Mouse (Mus musculus) embryo, embryonic 10 days (tissue): ENCODE results near the gene B4gat1.

ENCODE experiments used
- DNase-seq: peaks from one replicate; pipeline ENCODE4 v3.0.0-alpha.2; 2015; ENCODE audit warnings: low spot score

Gene B4gat1

DNA sequence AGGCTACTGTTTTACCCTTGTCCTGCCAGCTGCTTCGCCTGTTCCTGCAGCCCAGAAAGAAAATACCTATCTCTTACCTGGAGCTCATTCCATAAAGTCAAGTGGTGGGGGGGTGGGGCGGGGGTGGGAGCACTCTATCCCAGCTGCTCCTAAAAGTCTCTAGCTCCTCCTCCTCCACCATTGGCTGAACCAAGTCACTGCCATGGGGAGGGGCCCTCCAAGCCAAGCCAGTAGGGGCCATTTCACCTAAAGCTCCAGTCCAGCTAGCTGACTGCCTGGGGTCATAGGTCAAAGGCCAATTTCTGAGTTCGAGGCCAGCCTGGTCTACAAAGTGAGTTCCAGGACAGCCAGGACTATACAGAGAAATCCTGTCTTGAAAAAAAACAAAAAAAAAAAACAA lies 5.9 kb upstream of the B4gat1 start:
- no peak for DNase-seq

- no peak for DNase-seq
Measured at GRCm38 (mm10) chr19:5036577-5036976, 2.0 kb upstream of the B4gat1 start.

DNA sequence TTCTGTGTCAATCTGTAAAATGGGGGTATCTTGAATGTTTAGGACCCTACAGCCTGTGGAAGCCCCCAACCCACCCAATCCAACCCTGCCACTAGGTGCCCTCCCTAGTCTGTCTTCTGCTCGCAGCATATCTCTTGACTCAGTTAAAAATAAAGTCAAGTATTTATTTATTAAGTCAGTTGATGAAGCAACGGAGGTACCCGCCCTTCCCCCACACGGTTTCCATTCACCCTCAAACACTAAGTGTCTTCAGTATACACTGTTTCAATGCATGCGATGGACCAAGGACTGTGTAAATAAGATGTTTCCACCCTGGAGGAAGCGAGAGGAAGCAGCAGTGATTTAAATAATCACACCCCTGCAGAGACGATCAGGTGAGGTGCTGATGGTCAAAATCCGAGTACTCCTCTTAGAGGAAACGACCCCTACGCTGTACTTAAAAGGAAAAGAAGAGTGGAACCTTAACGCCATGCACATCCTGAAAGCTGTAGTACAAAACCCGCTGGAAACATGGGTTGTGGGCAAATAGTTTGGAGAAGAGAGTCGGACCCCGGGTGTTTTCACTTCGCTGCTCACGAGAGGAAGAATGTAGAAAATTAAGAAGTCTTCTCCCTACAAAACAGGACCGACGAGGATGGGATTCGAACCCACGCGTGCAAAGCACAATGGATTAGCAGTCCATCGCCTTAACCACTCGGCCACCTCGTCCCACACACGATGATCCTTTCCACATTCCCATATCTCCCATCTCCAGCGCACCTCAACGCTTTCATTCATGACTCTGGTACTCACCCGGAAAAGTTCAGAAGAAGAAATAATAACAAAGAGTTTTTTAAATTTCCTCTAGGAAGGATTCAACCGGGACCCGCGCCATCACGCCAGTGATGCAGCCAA lies 701 bp upstream of the B4gat1 start:
- peak; percentile 95 for DNase-seq

DNA sequence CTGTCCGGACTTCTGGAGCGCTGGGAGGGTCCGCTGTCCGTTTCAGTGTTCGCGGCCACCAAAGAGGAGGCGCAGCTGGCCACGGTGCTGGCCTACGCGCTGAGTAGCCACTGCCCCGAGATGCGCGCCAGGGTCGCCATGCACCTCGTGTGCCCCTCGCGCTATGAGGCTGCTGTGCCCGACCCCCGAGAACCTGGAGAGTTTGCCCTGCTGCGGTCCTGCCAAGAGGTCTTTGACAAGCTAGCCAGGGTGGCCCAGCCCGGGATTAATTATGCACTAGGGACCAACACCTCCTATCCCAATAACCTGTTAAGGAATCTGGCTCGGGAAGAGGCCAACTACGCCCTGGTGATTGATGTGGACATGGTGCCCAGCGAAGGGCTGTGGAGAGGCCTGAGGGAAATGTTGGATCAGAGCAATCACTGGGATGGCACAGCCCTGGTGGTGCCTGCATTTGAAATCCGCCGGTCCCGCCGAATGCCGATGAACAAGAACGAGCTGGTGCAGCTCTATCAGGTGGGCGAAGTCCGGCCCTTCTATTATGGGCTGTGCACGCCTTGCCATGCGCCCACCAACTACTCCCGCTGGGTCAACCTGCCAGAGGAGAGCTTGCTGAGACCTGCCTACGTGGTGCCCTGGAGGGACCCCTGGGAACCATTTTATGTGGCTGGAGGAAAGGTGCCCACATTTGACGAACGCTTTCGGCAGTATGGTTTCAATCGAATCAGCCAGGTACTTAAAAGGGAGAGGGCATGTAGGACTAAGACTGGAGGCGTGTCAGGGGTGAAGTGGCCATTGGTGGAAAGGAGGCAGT lies 882 bp downstream of the B4gat1 start:
- DNase-seq: peak; percentile 43

DNA sequence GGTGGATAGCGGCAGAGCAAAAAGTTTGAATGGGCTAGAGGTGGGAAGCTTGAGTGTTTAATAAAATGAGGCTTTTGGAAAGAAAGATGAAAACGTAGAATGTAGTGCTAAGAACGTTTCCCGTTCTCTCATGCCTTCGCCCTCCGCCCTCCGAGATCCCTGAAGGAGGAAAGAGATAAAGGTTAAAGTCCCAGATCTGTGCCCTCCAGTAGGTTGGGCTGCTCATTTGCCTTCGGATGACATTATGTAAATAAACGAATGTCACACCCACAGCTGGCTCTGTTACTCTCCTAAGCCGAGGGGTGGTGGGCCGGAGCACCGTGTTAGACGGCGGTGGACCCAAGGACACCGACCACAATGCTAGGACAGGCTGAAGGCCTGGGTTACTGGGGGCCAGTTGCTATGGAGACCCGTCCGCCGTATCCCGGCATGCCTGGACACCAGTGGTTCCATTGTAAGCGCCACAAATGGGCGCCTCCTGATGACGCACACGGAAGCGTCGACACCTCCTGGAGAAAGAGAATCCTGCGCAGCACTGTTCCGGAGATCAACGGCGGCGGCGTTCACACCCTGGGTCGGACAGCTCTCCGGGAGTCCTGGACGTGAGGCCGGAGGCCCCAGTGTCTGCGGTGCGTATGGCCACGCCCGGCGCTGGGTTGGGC lies 2.4 kb downstream of the B4gat1 start, which contains the start of gene Brms1:
Brms1 (plus strand) TSS at position 493 of the 662 bp plus-strand sequence.
- DNase-seq: peak; percentile 99

- no peak for DNase-seq
Measured at GRCm38 (mm10) chr19:5041588-5041987, 3.0 kb downstream of the B4gat1 start.

- no peak for DNase-seq
Measured at GRCm38 (mm10) chr19:5045531-5045930, 6.9 kb downstream of the B4gat1 start.

GRCm38 (mm10) chr19:5048138-5049056 lies 9.8 kb downstream of the B4gat1 start:
- DNase-seq: no peak

DNA sequence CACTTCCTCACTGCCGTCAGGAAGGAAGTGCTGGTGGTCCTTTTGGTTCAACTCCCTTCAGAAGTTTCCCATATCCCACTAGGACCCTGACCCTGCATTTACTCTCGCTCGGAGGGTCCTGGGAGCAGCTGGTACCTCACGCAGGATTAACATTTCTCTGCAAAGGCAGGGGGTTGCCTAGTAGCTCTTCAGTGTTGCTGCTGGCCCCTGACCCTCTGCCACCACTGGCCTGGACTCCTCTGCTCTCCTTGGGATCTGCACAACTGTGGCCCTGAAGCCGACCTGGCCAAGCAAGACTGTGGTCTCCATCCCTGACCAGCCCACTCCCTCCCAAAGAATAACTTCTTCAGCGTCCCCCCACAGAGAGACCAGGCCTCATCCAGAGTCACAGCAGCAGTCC lies 10.7 kb downstream of the B4gat1 start:
- DNase-seq: no peak

GRCm38 (mm10) chr19:5050047-5050905 lies 11.7 kb downstream of the B4gat1 start, which contains the start of gene Rin1:
Rin1 (plus strand) TSS chr19:5050481.
- DNase-seq: peak; percentile 74

DNA sequence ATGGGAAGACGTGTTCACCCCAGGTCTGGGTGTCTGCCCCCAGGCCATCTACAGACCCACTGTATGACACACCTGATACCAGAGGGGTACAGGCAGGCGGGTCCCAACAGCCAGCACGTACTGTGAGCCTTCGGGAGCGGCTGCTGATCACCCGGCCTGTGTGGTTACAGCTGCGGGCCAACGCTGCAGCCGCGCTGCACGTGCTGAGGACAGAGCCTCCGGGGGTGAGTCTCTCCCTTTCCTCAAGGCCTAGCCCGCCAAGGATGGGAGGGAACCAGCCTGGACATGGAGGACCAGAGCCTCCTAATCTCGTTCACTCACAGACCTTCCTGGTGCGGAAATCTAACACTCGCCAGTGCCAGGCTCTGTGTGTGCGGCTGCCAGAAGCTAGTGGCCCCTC lies 12.4 kb downstream of the B4gat1 start:
- peak; percentile 64 for DNase-seq

DNA sequence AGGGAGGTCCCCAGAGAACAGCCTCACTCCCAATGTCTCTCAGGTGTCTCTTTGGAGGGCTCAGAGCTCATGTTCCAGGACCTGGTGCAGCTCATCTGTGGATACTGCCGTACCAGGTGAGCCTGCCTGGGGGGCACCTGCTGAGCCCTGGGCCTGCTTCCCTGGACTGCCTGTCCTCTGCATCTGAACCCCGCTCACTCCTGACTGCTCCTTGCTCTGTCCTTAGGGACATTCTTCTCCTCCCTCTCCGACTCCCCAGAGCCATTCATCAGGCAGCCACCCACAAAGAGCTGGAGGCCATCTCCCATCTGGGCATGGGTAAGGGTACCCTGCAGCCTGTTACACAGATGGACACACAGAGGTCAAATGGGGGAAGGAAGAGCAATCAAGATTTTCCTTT lies 12.9 kb downstream of the B4gat1 start:
- no peak for DNase-seq

DNA sequence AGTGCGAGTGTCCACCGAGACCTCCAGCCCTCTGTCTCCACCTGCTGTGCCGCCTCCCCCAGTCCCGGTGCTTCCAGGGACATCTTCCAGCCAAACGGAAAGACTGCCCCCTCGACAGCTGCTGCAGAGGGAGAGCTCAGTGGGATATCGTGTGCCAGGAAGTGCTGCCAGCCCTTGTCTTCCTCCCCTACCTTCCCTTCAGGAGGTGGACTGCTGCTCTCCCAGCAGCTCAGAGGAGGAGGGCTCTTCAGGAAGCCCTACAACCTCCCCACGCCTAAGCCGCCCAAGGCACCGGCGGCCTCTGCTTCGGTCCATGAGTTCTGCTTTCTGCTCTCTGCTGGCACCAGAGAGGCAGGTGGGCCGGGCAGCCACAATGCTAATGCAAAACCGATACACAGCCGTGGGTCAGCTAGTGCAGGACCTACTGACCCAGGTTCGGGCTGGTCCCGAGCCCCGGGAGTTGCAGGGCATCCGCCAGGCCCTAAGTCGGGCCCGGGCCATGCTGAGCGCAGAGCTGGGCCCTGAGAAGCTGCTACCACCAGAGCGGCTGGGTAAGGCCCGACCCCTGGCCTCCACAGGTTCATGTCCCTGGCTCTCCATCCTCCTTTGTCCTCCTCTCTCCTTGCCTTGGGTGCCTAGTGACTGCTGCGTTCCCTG lies 13.7 kb downstream of the B4gat1 start:
- no peak for DNase-seq

DNA sequence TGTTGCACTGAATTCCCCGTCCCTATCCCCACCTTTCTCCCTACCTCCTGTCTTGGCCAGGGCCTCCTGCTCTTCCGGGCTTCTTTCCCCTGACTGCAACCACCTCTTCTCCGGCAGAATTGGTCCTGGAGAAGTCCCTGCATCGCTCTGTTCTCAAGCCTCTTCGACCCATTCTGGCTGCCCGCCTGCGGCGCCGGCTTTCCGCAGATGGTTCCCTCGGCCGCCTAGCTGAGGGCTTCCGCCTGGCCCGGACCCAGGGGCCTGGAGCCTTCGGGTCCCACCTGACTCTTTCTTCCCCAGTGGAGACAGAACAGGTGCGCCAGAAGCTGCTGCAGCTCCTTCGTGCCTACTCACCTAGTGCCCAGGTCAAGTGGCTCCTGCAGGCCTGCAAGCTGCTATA lies 14.2 kb downstream of the B4gat1 start:
- DNase-seq: no peak

GRCm38 (mm10) chr19:5053909-5054308 lies 15.3 kb downstream of the B4gat1 start:
- peak; percentile 70 for DNase-seq

DNA sequence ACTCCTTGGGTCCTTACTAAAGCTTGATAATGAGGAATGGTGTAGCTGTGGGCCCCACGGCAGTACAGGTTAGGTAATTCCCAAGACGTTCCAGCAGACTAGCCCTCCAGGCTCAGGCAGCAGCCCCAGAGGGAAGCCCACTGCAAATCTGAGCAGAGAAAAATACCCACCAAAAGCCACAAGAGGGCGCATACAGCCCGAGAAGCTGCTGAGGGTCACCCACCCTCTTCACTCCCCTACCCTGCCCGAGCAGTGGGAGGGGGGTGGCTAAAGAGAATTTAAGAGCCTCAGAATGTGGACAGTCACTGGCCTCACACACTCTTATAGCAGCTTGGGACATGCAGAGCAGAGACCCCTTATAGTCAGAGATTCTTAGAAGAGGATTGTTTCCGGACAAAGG lies 17.6 kb downstream of the B4gat1 start:
- peak; percentile 71 for DNase-seq

DNA sequence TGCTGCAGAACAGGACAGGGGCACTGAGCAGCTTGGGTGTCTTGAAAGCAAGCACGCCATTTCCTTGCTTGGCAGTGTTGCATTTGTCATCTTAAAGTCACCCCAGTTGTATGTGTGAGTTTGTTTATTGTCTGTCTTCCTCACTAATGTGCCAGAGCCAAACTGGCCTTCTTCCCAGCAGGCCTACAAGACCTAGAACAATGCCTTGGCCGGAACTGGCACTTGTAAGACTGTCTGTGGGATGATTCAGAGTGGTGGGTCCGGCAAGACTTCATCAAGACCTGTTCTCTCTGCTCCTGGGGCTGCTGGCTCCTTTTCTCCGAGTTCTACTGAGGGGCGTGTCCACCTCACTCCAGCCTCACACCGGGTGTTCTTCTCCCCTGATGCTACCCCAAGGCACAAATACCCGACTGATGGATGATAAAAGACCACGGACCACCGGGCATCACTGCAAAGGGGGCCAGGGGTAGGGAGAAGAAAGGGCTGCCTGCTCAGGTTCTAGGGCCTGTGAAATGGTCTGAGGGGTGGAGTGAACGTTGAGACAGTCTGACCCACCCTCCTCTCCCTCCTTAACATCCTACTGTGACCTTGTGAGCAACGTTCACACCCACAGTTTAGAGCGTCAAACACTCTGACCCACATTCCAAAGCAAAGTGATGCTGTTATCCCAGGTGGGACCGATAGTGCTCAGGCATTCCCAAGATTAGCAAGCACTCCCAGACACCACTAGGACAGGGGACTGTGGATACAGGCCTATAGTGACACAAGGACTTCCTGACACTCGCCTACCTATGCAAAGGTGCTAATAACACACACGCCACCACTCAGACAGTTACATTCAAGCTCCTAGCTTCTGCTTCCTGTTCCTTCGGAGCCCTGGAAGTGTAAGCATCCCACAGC lies 19.5 kb downstream of the B4gat1 start:
- DNase-seq: no peak
